8 mouse cellular contexts compared by ENCODE assay signal in genomic region chr11:40754664-40755107, GRCm38 (mm10). TPM values are rescaled to one million over a fixed set of nuclear protein-coding genes. Genes with fewer than 3 reads are reported as not detected.
A peak's percentile ranks its signal among the peaks of the same experiment; 100 is the strongest.
DNase-seq lines count a peak whose midpoint lies in the region; ATAC-seq and TF ChIP-seq lines count a peak whose summit lies in the region.

No protein-coding gene starts in this region.

- H3K79me3 ChIP-seq in C2C12 (ENCODE audit: low read depth): peaks cover 30% of the 10 kb centered on the region

- peaks cover 36% of the 10 kb centered on the region for H3K36me3 ChIP-seq in C2C12 (ENCODE audit: control insufficient read depth, insufficient read depth)
- peaks cover 16% of the 10 kb centered on the region; the same call in 1 of the 2 replicates for H3K36me3 ChIP-seq in embryonic facial prominence, embryonic 13.5 days
- peaks cover 19% of the 10 kb centered on the region for H3K36me3 ChIP-seq in intestine, postnatal 0 days (ENCODE audit: control insufficient read depth, insufficient read depth)

- no peaks in the 10 kb centered on the region for H3K27me3 ChIP-seq in C2C12 (ENCODE audit: control insufficient read depth, insufficient read depth, insufficient read length)
- H3K27me3 ChIP-seq in embryonic facial prominence, embryonic 13.5 days: no peaks in the 10 kb centered on the region
- H3K27me3 ChIP-seq in intestine, postnatal 0 days (replicated peaks; ENCODE audit: control insufficient read depth, insufficient read depth, low read length): no peaks in the 10 kb centered on the region

- no peak for TF ChIP-seq CTCF in C2C12 (IDR thresholded peaks at IDR 0.05; ENCODE audit: control insufficient read depth, insufficient read depth, insufficient read length)
- TF ChIP-seq CTCF in intestine, postnatal 0 days (IDR thresholded peaks at IDR 0.05; ENCODE audit: low read depth): no peak

- H3K4me3 ChIP-seq in C2C12 (ENCODE audit: insufficient read depth, poor library complexity, severe bottlenecking): peak overlapping the region; percentile 93
- H3K4me3 ChIP-seq in embryonic facial prominence, embryonic 13.5 days: peak overlapping the region; percentile 71
- peak overlapping the region; percentile 89 for H3K4me3 ChIP-seq in intestine, postnatal 0 days (ENCODE audit: low read depth, low read length)

- peak overlapping the region; percentile 80 for H3K4me2 ChIP-seq in embryonic facial prominence, embryonic 13.5 days
- H3K4me2 ChIP-seq in intestine, postnatal 0 days (replicated peaks; ENCODE audit: low read depth): peak overlapping the region; percentile 87

- peak overlapping the region; percentile 74 for H3K27ac ChIP-seq in embryonic facial prominence, embryonic 13.5 days
- peak overlapping the region; percentile 75 for H3K27ac ChIP-seq in intestine, postnatal 0 days (ENCODE audit: low read depth, low read length)

- peaks cover 12% of the 10 kb centered on the region; the same call in 1 of the 2 replicates for H3K4me1 ChIP-seq in embryonic facial prominence, embryonic 13.5 days
- no peaks in the 10 kb centered on the region for H3K4me1 ChIP-seq in intestine, postnatal 0 days (replicated peaks; ENCODE audit: control insufficient read depth, insufficient read depth, low read length)

- ATAC-seq in frontal cortex, adult (ENCODE audit: low TSS enrichment): peak; percentile 41
- peak; percentile 50 for ATAC-seq in embryonic facial prominence, embryonic 13.5 days (ENCODE audit: insufficient number of reproducible peaks, insufficient read depth, low FRiP score, low TSS enrichment, low read depth)
- ATAC-seq in intestine, postnatal 0 days: peak; percentile 68

- no peak for DNase-seq in frontal cortex, postnatal 36 days (ENCODE audit: low spot score in 2 of 2)
- DNase-seq in naive thymus-derived CD4-positive, alpha-beta T cell, adult 2 months (ENCODE audit: low read depth): peak; percentile 68
- no peak for DNase-seq in cerebellum, adult 9-10 months
- no peak for DNase-seq in frontal cortex, postnatal 10 days (ENCODE audit: low spot score in 2 of 2)

- peak overlapping the region; percentile 65 for H3ac ChIP-seq in C2C12 (ENCODE audit: control insufficient read depth, insufficient read length, low read depth)

- peak overlapping the region; percentile 85 for H3K9ac ChIP-seq in embryonic facial prominence, embryonic 13.5 days
- H3K9ac ChIP-seq in intestine, postnatal 0 days (ENCODE audit: low read depth, low read length): peak overlapping the region; percentile 84

- WGBS in embryonic facial prominence, embryonic 13.5 days: 2% methylated on average over 19 of the region's 19 CpGs
- 2% methylated on average over 19 of the region's 19 CpGs for WGBS in intestine, postnatal 0 days

- H3K79me2 ChIP-seq in C2C12 (ENCODE audit: control insufficient read depth, insufficient read depth): peaks cover 39% of the 10 kb centered on the region

- H3K9me3 ChIP-seq in embryonic facial prominence, embryonic 13.5 days: no peaks in the 10 kb centered on the region
- no peaks in the 10 kb centered on the region for H3K9me3 ChIP-seq in intestine, postnatal 0 days (ENCODE audit: control insufficient read depth)

TF ChIP-seq in C2C12, 6 proteins besides CTCF, POLR2A, EP300 and RAD21:
- TF ChIP-seq MYOD1 (IDR thresholded peaks at IDR 0.05; ENCODE audit: control insufficient read depth, insufficient read length, low read depth) (no peak), FOSL1 (IDR thresholded peaks at IDR 0.05; ENCODE audit: insufficient read depth, low read length, poor library complexity, severe bottlenecking) (no peak), USF1 (IDR thresholded peaks at IDR 0.05; ENCODE audit: low read depth) (no peak), CEBPB (IDR thresholded peaks at IDR 0.05; ENCODE audit: low read depth) (no peak), MYOG (IDR thresholded peaks at IDR 0.05; ENCODE audit: control insufficient read depth, extremely low read depth, insufficient read length) (no peak), MAX (IDR thresholded peaks at IDR 0.05) (no peak)

RNA-seq across cellular contexts. Expression of gene Ccng1, which starts 0.4 kb away (rescaled TPM):
- 63.9 TPM for polyA plus RNA-seq in C2C12 (2012; fragmentation: generic; extraction: Trizol)
- 36.1 and 39.5 TPM in 2 replicates for polyA plus RNA-seq in embryonic facial prominence, embryonic 13.5 days (2015; fragmentation: Nextera tagmentation; extraction: Ambion mirVana)
- polyA plus RNA-seq in intestine, postnatal 0 days (2015; fragmentation: Nextera tagmentation; extraction: Ambion mirVana): 42.0 and 44.1 TPM in 2 replicates

RNA-seq across cellular contexts. Expression of gene Nudcd2, which starts 21.2 kb away (rescaled TPM):
- polyA plus RNA-seq in C2C12 (2012; fragmentation: generic; extraction: Trizol): 64.2 TPM
- polyA plus RNA-seq in embryonic facial prominence, embryonic 13.5 days (2015; fragmentation: Nextera tagmentation; extraction: Ambion mirVana): 161 and 175 TPM in 2 replicates
- 70.3 and 71.2 TPM in 2 replicates for polyA plus RNA-seq in intestine, postnatal 0 days (2015; fragmentation: Nextera tagmentation; extraction: Ambion mirVana)

RNA-seq across cellular contexts. Expression of gene Hmmr, which starts 21.5 kb away (rescaled TPM):
- polyA plus RNA-seq in C2C12 (2012; fragmentation: generic; extraction: Trizol): 14.4 TPM
- 49.7 and 52.0 TPM in 2 replicates for polyA plus RNA-seq in embryonic facial prominence, embryonic 13.5 days (2015; fragmentation: Nextera tagmentation; extraction: Ambion mirVana)
- polyA plus RNA-seq in intestine, postnatal 0 days (2015; fragmentation: Nextera tagmentation; extraction: Ambion mirVana): 8.3 and 8.7 TPM in 2 replicates

RNA-seq across cellular contexts. Expression of gene Mat2b, which starts 59.7 kb away (rescaled TPM):
- 30.4 TPM for polyA plus RNA-seq in C2C12 (2012; fragmentation: generic; extraction: Trizol)
- polyA plus RNA-seq in embryonic facial prominence, embryonic 13.5 days (2015; fragmentation: Nextera tagmentation; extraction: Ambion mirVana): 90.4 and 109 TPM in 2 replicates
- polyA plus RNA-seq in intestine, postnatal 0 days (2015; fragmentation: Nextera tagmentation; extraction: Ambion mirVana): 71.8 and 75.7 TPM in 2 replicates
